Mouse (Mus musculus) lung, postnatal 25 days (tissue): ENCODE results near the gene Plppr2.

Experiments used
- DNase-seq: peaks from one replicate; pipeline ENCODE4 v3.0.0; 2022; ENCODE audit warnings: low spot score

The Plppr2 gene

GRCm38 (mm10) chr9:21961366-21961980 is 24.6 kb downstream of the Plppr2 start:
- no peak for DNase-seq

DNA sequence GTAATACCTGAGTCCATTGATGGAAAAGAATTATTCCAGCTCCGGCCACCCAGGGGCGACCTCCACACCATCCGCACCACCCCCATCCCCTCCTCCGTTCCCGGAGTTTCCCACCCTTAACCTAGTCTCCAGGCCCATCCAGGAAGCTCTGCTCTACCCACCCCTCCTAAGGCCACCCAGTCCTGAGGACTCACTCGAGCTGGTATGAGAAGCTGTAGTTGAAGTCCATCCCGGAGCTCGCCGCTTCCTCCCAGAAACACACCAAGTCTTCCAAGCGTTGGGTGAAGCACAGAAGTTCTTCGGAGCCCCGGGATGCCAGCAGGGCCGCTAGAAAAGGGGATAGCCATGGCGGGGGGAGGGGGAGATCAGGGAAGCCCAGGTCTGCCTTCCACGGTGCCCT is 25.2 kb downstream of the Plppr2 start:
- no peak for DNase-seq

- peak; percentile 56 for DNase-seq
Observed at GRCm38 (mm10) chr9:21962416-21963059, 25.7 kb downstream of the Plppr2 start.

GRCm38 (mm10) chr9:21963417-21963816 is 26.6 kb downstream of the Plppr2 start, which contains the start of gene Epor:
Gene Epor, minus strand, starts transcription at chr9:21963506.
- DNase-seq, result no peak

DNA sequence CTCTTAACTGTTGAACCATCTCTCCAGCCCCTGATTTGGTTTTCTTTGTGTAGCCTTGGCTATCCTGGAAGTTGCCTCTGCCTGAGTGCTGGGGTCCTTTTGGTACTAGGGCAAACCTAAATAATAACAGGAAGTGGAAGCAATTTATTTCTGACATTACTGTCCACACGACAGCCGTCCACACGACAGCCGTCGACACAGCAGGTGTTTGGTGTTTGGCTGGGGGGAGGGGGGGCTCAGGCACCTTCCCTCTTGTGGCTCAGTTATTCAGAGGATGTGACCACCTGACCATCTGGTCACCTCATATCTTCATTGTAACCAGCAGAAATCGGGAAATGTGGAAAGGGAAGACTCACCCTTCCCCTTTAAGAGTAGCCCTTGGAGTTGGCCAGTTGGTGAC is 32.0 kb downstream of the Plppr2 start:
- no peak for DNase-seq

DNA sequence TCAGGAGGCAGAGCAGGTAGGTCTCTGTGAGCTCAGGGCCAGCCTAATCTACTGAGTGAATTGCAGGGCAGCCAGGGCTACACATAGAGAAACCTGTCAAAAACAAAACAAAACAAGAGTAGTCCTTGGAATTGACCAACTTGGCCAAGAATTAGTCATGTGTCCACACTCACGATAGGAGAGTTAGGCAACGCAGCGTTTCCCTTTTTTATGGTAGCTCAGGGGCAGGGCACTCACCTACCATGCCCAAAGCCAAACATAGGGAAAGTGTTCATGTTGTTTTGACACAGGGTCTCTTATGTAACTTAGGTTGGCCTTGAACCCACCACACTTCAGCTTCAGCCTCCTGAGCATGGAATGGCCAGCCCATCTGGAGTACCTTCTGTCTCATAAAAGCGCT is 32.5 kb downstream of the Plppr2 start:
- DNase-seq, result no peak

DNA sequence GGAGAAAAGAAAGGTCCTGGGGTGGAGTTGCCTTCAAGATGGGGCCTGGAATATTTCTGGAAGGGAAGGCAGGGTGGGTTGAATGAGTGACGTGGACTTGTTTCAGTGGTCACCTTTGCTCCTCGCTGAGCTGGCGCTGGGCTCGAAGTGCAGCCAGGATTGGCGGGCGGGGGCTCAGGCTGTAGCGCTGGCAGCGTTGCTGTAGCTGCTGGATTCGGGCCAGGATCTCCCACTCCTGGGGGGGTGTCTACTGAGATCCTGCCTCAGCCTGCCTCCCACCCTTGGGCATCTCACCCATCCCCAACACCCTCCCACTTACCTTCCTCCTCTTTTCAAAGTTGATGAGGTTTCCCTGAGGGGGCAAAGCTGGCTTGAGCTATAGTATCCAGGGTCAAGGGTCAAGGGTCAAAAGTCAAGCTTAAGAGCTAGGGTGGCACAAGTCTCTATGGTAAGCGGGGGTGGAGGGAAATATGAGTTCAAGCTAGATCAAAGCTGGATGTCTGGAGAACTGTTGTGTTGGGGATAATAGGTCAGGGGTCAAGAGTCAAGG is 39.9 kb downstream of the Plppr2 start:
- no peak for DNase-seq

DNA sequence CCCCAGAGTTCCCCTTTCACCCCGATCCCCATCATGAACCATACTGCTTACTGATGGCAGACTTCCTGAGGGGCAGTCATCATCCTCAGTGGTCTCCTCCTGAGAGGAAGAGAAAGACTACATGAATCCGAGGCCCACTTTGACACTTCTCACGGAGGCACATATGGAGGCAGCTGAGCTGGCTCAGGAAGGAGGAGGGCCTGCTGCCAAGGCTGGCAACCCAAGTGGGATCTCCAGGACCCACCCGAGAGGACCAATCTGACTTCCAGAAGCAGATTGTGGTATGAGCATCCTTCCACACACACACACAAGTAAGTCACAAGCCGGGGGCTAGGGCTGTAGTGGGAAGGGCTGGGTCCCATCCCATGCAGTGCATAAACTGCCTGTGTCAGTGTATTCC is 40.5 kb downstream of the Plppr2 start:
- no peak for DNase-seq

DNA sequence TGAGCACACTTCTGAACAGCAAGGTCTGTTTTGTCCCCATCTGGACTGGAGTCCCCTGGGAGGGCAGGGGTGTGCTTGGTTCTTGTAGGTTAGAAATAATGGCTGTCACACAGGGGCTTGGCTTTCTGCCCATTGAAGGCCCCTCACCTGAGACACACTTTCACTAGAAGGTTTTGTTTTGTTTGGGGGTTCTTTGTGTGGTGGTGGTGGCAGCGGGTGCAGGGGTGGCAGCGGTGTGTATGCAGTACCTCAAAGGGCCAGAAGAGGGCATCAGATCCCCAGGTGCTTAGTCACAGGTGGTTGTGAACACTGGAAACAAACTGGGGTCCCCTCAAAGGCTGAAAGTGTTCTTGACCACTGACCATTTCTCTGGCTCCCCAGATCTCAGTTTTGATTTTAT is 41.1 kb downstream of the Plppr2 start:
- DNase-seq, result no peak

GRCm38 (mm10) chr9:21978398-21979128 is 41.7 kb downstream of the Plppr2 start:
- DNase-seq, result no peak

DNA sequence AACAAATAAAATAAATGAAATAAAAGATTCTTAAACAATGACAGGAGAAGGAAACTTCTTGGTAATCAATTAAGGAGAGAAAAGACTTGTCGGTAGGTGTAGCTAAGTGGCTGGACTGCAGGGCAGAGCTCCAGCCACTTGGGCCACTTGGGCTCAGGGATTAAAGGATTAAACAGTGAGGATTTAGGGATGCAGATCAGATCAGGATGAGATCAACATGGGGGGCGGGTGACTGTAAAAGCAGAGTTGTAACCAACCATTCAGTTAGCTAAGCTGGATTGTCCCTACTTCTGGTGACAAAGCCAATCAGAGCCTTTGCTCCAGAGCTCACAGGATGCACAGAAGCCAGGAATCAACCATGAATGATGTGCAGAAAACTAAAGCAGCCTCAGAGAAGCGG is 47.1 kb downstream of the Plppr2 start:
- no peak for DNase-seq

GRCm38 (mm10) chr9:21987592-21988342 is 50.9 kb downstream of the Plppr2 start:
- no peak for DNase-seq

GRCm38 (mm10) chr9:21988421-21989101 is 51.7 kb downstream of the Plppr2 start:
- peak; percentile 11 for DNase-seq

- peak; percentile 70 for DNase-seq
Observed at GRCm38 (mm10) chr9:21989230-21990110, 52.6 kb downstream of the Plppr2 start, which contains the start of gene Rgl3. Gene Rgl3, minus strand, starts transcription at chr9:21989446.

DNA sequence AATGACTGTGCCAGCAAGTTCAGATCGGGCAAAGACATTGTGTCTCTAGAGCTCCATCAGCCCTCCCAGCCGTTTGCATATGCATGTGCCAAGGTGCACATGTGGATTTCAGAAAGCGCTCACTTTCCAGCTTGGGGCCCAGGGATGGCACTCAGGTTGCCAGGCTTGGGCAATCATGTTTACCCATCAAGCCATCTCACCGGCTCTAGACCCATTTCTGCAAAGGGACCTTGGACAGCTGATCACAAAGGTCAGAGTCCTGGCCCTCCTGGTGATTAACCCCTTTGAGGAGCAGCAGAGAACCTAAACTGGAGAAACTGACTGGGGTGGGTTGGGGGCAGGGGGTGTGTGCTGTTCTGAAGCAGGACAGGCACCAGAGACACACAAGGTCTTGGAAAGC is 55.4 kb downstream of the Plppr2 start:
- DNase-seq, result no peak

DNA sequence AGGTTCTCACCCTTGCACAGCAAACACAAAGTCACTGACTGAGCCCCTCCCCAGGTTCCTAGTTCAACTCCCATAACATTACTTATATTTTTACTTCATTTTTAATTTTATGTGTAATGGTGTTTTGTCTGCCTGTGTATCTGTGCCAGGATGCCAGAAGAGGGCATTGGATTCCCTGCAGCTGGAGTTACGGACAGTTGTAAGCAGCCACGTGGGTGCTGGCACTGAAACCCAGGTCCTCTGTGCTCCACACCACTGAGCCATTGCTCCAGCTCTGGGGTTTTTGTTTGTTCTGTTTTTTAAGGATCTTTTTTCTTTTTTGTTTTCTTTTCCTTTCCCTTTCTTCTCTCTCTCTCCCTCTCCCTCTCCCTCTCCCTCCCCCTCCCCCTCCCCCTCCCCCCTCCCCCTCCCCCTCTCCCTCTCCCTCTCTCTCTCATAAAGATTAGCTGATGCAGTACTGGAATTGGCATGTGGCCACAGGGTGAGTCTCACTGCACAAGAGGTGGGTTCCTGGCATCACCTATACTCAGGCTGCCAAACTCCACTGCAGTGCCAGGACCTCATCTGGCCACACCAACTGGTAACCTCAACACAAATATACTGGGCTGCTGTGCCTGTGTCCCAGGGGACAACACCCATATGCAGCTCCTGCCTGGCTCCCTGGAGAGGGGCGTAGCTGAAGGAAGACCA is 59.5 kb downstream of the Plppr2 start:
- no peak for DNase-seq
